Mouse (Mus musculus) bone marrow macrophage, adult 2 months (primary cell): Measurements from ENCODE around the gene Znrf2.

ENCODE experiments used
- CTCF ChIP-seq: IDR thresholded peaks from 2 replicates; pipeline ENCODE4 v1.5.1; 2012; ENCODE audit warnings: low read depth, mild to moderate bottlenecking, low read length, moderate library complexity
- POLR2A ChIP-seq: IDR thresholded peaks from 2 replicates; pipeline ENCODE4 v1.6.1; 2012; ENCODE audit warnings: mild to moderate bottlenecking, low read depth, low read length, borderline replicate concordance

GRCm38 (mm10) chr6:54932526-54932925 is 115.8 kb downstream of the Znrf2 start:
- TF ChIP-seq POLR2A (no peak), CTCF (no peak)
